Mouse (Mus musculus) myocyte (in vitro differentiated cells): Measurements from ENCODE around the gene Edc3. TPM values are rescaled to one million over a fixed set of nuclear protein-coding genes. Genes with fewer than 3 reads are reported as not detected.

ENCODE experiments used
- H3K27me3 ChIP-seq: one replicate; pipeline ENCODE4 v1.6.1; 2011; ENCODE audit not compliant: control insufficient read depth, insufficient read depth, insufficient read length
- H3K36me3 ChIP-seq: one replicate; pipeline ENCODE4 v1.6.1; 2011; ENCODE audit not compliant: control insufficient read depth, insufficient read depth
- H3K4me2 ChIP-seq: one replicate; pipeline ENCODE4 v1.6.1; 2011; ENCODE audit warnings: low read depth, control low read depth
- H3K4me3 ChIP-seq: one replicate; pipeline ENCODE4 v1.5.1; 2011; ENCODE audit warnings: mild to moderate bottlenecking, control low read depth, moderate library complexity
- H3K79me2 ChIP-seq: one replicate; pipeline ENCODE4 v1.6.1; 2011; ENCODE audit not compliant: control insufficient read depth, insufficient read depth
- H3ac ChIP-seq: one replicate; pipeline ENCODE4 v1.6.1; 2011; ENCODE audit not compliant: control insufficient read depth, insufficient read length
- CEBPB ChIP-seq: IDR thresholded peaks from 2 replicates; pipeline ENCODE4 v1.6.1; 2011; ENCODE audit warnings: mild to moderate bottlenecking, moderate library complexity; ENCODE audit not compliant: poor library complexity, insufficient read depth, severe bottlenecking
- E2F4 ChIP-seq: IDR thresholded peaks from one replicate; pipeline ENCODE4 v1.6.1; 2011; ENCODE audit warnings: mild to moderate bottlenecking, control low read depth, moderate library complexity; ENCODE audit not compliant: insufficient read depth
- MAX ChIP-seq: IDR thresholded peaks from one replicate; pipeline ENCODE4 v1.6.1; 2011; ENCODE audit warnings: low read depth, mild to moderate bottlenecking, control low read depth
- MYOD1 ChIP-seq, 3 experiments: IDR thresholded peaks; one replicate each; pipeline ENCODE4 v1.6.1; 2011; ENCODE audit warnings: control low read depth in 2 of 3, low read depth in 2 of 3, mild to moderate bottlenecking in 2 of 3, moderate library complexity in 1 of 3; ENCODE audit not compliant: insufficient read length in 2 of 3, control insufficient read depth in 1 of 3
- MYOG ChIP-seq, 3 experiments: IDR thresholded peaks; one replicate each; pipeline ENCODE4 v1.6.1; 2011; ENCODE audit warnings: control low read depth in 2 of 3, low read depth in 2 of 3, mild to moderate bottlenecking in 2 of 3; ENCODE audit not compliant: insufficient read length in 2 of 3, control insufficient read depth in 1 of 3, insufficient read depth in 1 of 3
- POLR2A ChIP-seq: IDR thresholded peaks from one replicate; pipeline ENCODE4 v1.6.1; 2011; ENCODE audit warnings: low read depth, mild to moderate bottlenecking, control low read depth, moderate library complexity; ENCODE audit not compliant: insufficient read length
- POLR2AphosphoS2 ChIP-seq: IDR thresholded peaks from one replicate; pipeline ENCODE4 v1.6.1; 2011; ENCODE audit warnings: low read depth, control low read depth; ENCODE audit not compliant: insufficient read length
- REST ChIP-seq: IDR thresholded peaks from one replicate; pipeline ENCODE4 v1.6.1; 2011; ENCODE audit warnings: mild to moderate bottlenecking, control low read depth, moderate library complexity; ENCODE audit not compliant: insufficient read depth, insufficient read length
- SRF ChIP-seq: IDR thresholded peaks from one replicate; pipeline ENCODE4 v1.6.1; 2011; ENCODE audit warnings: low read depth; ENCODE audit not compliant: control insufficient read depth, insufficient read length
- TCF12 ChIP-seq: IDR thresholded peaks from one replicate; pipeline ENCODE4 v1.6.1; 2011; ENCODE audit warnings: mild to moderate bottlenecking, control low read depth; ENCODE audit not compliant: poor library complexity, insufficient read depth, severe bottlenecking
- TCF3 ChIP-seq: IDR thresholded peaks from one replicate; pipeline ENCODE4 v1.6.1; 2011; ENCODE audit warnings: low read depth, control low read depth; ENCODE audit not compliant: insufficient read length
- USF1 ChIP-seq: IDR thresholded peaks from one replicate; pipeline ENCODE4 v1.6.1; 2011; ENCODE audit warnings: low read depth, mild to moderate bottlenecking, control low read depth, moderate library complexity
- polyA plus RNA-seq: library from polyadenylated mRNA; unstranded; fragments of >200 nt; fragmentation: generic; extraction: Trizol; gene quantifications from one replicate; pipeline ENCODE4 v1.2.1, GENCODE M21; 2012; ENCODE audit warnings: missing spikeins

The Edc3 gene
- polyA plus RNA-seq, 1 experiment = 11.0 TPM

DNA sequence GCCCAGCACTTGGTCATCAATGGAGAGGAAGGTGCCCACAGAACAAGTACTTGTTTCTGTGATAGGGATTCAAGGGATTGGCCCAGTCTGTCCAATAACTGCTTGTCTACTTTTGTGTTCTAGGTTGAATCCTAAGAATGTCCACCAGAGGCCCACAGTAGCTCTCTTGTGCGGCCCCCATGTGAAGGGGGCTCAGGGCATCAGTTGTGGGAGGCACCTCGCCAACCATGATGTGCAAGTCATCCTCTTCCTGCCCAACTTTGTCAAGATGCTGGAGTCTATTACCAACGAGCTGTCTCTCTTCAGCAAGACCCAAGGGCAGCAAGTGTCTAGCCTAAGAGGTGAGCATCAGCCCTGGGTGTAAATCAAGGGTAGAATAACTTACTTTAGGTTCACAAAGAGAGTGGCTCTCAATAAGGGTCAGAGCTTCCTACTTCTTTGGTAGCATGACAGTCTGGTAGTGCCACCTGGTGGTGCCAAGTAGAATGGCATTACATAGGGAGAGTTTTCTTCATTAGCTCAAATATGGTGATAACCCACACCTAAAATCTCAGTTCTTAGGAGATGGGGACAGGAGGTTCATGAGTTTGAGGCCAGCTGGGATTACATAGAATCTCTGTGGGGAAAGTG is 36.2 kb downstream of the Edc3 start:
- peaks cover 35% of the 10 kb centered on the region for H3K36me3 ChIP-seq

GRCm38 (mm10) chr9:57747067-57747466 is 38.7 kb downstream of the Edc3 start:
- H3K4me3 ChIP-seq = no peak overlapping the region
- H3K4me2 ChIP-seq = no peak overlapping the region
- H3K27me3 ChIP-seq = no peaks in the 10 kb centered on the region
- TF ChIP-seq E2F4 (no peak), USF1 (no peak), MYOD1 (IDR thresholded peaks at IDR 0.05; ENCODE audit: control insufficient read depth in 1 of 3, insufficient read length in 2 of 3, low read depth in 2 of 3) (no peak), TCF12 (no peak), SRF (no peak)
- no peaks in the 10 kb centered on the region for H3K79me2 ChIP-seq
- H3K36me3 ChIP-seq = peaks cover 47% of the 10 kb centered on the region
- H3ac ChIP-seq = no peak overlapping the region

More for the DNA sequence above, 36.2 kb downstream of the Edc3 start:
- Histone ChIP-seq H3K27me3 (no peaks in the 10 kb centered on the region), H3ac (no peak overlapping the region), H3K4me3 (no peak overlapping the region), H3K4me2 (no peak overlapping the region), H3K79me2 (no peaks in the 10 kb centered on the region)
- TF ChIP-seq TCF12 (no peak), CEBPB (no peak), MYOG (IDR thresholded peaks at IDR 0.05; ENCODE audit: control insufficient read depth in 1 of 3, insufficient read depth in 1 of 3, insufficient read length in 2 of 3, low read depth in 2 of 3) (no peak), POLR2A (no peak), TCF3 (no peak), POLR2AphosphoS2 (no peak), SRF (no peak), USF1 (no peak), MAX (no peak), MYOD1 (IDR thresholded peaks at IDR 0.05; ENCODE audit: control insufficient read depth in 1 of 3, insufficient read length in 2 of 3, low read depth in 2 of 3) (no peak), REST (no peak), E2F4 (no peak)

DNA sequence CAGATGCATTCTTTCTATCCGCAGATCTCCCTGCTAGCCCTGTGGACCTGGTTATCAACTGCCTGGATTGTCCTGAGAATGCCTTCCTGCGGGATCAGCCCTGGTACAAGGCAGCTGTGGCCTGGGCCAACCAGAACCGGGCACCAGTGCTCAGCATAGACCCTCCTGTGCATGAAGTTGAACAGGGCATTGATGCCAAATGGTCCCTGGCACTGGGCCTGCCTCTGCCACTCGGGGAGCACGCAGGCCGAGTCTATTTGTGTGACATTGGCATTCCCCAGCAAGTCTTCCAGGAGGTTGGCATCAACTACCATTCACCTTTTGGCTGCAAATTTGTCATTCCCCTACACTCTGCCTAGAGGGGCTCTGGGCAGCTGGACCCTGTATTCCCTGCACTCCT is 39.8 kb downstream of the Edc3 start:
- H3K27me3 ChIP-seq = no peaks in the 10 kb centered on the region
- TF ChIP-seq E2F4 (no peak), POLR2AphosphoS2 (peak; percentile 32)
- peaks cover 53% of the 10 kb centered on the region for H3K36me3 ChIP-seq
- no peak overlapping the region for H3ac ChIP-seq
- H3K4me2 ChIP-seq = no peak overlapping the region
- no peaks in the 10 kb centered on the region for H3K79me2 ChIP-seq
- H3K4me3 ChIP-seq = no peak overlapping the region

- Histone ChIP-seq H3K36me3 (peaks cover 60% of the 10 kb centered on the region), H3K4me3 (no peak overlapping the region), H3K4me2 (no peak overlapping the region), H3ac (no peak overlapping the region), H3K79me2 (no peaks in the 10 kb centered on the region), H3K27me3 (no peaks in the 10 kb centered on the region)
- TF ChIP-seq CEBPB = no peak
- TF ChIP-seq POLR2AphosphoS2 = no peak
- no peak for TF ChIP-seq MAX
- no peak for TF ChIP-seq SRF
- TF ChIP-seq MYOG (IDR thresholded peaks at IDR 0.05; ENCODE audit: control insufficient read depth in 1 of 3, insufficient read depth in 1 of 3, insufficient read length in 2 of 3, low read depth in 2 of 3) = no peak
- no peak for TF ChIP-seq MYOD1 (IDR thresholded peaks at IDR 0.05; ENCODE audit: control insufficient read depth in 1 of 3, insufficient read length in 2 of 3, low read depth in 2 of 3)
- no peak for TF ChIP-seq E2F4
- TF ChIP-seq TCF3 = no peak
- no peak for TF ChIP-seq REST
- no peak for TF ChIP-seq TCF12
- no peak for TF ChIP-seq POLR2A
- TF ChIP-seq USF1 = no peak
Measured at GRCm38 (mm10) chr9:57748831-57749230, 40.5 kb downstream of the Edc3 start.

DNA sequence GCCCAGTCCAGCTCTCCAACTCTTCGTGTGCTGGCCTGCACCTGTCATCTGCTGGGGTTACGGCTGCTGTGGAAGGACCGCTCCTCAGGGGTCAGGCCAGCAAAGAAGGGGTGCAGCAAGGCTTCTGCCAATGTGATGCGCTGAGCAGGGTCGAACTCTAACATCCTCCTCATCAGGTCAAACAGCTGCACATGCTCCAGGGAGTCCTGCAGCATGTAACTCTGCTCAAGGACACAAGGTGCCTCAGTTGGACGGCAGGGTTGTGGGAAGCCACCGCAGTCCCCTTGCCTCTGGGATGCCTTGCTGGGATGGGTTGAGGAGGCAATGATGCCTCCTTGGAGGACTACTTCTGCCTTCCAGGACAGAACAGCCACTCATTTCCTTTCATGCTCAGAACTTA is 42.6 kb downstream of the Edc3 start:
- Histone ChIP-seq H3K27me3 (no peaks in the 10 kb centered on the region), H3K79me2 (no peaks in the 10 kb centered on the region), H3K4me3 (no peak overlapping the region), H3K36me3 (peaks cover 68% of the 10 kb centered on the region), H3ac (no peak overlapping the region), H3K4me2 (no peak overlapping the region)
- TF ChIP-seq POLR2A (peak; percentile 13), MAX (no peak), POLR2AphosphoS2 (peak; percentile 80)

DNA sequence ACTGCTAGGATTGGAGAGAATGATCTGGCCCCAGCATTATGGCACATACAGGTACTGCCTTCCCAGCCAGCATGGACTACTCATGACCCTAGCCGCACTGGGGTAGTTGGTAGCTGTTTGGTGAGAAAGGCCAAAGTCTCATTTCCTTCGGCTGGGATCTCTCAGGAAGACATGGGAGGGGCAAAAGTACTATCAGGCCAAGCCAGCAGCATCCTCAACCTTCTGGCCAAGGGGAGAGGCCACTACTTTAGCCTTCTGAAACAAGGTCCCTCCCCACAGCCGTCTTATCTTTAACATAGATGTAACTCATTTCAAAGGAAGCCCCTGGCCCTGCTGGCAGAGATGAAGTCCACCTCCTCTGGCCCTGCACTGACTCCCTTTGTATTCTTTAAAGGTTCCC is 49.2 kb downstream of the Edc3 start:
- peaks cover 73% of the 10 kb centered on the region for H3K36me3 ChIP-seq
- H3K4me2 ChIP-seq = no peak overlapping the region
- no peaks in the 10 kb centered on the region for H3K27me3 ChIP-seq
- H3K79me2 ChIP-seq = peaks cover 22% of the 10 kb centered on the region
- no peak for TF ChIP-seq USF1
- TF ChIP-seq POLR2A = no peak
- TF ChIP-seq TCF12 = no peak
- no peak for TF ChIP-seq TCF3
- TF ChIP-seq MYOG (IDR thresholded peaks at IDR 0.05; ENCODE audit: control insufficient read depth in 1 of 3, insufficient read depth in 1 of 3, insufficient read length in 2 of 3, low read depth in 2 of 3) = no peak
- no peak for TF ChIP-seq E2F4
- TF ChIP-seq MAX = no peak
- no peak for TF ChIP-seq CEBPB
- TF ChIP-seq REST = no peak
- TF ChIP-seq POLR2AphosphoS2 = no peak
- no peak for TF ChIP-seq SRF
- no peak for TF ChIP-seq MYOD1 (IDR thresholded peaks at IDR 0.05; ENCODE audit: control insufficient read depth in 1 of 3, insufficient read length in 2 of 3, low read depth in 2 of 3)
- no peak overlapping the region for H3ac ChIP-seq
- no peak overlapping the region for H3K4me3 ChIP-seq
